Mouse (Mus musculus) bone marrow, adult 2 months (tissue): ENCODE data around the gene Ccl1.

ENCODE experiments used
- CTCF ChIP-seq: fragments of 200-500 bp; IDR thresholded peaks from 2 replicates; pipeline ENCODE4 v1.5.1; 2011; ENCODE audit warnings: low read length, control low read depth; ENCODE audit not compliant: control insufficient read depth, insufficient read depth
- POLR2A ChIP-seq: fragments of 200-500 bp; IDR thresholded peaks from 2 replicates; pipeline ENCODE4 v1.6.1; 2011; ENCODE audit warnings: low read depth, mild to moderate bottlenecking, control low read depth, low read length, borderline replicate concordance; ENCODE audit not compliant: control insufficient read depth

DNA sequence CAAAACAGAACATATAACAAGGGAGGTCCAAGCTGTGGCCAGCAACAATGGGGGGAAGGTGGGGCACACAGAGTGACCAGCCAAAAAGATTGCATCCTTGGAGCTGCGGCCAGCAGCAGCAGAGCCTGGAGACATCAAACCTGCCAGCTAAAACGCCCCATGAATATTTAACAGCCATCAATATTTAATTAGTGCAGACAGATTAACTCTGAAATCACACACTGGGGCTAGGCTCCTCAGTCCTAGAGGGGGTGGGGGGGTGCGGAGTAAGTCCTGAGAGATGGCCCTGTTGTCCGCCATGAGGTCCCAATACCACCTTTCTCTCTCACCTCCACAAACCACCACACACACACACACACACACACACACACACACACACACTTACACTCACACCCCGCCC lies 68.1 kb downstream of the Ccl1 start:
- no peak for TF ChIP-seq POLR2A
- TF ChIP-seq CTCF: no peak
